Mouse (Mus musculus) cerebellum, adult 2 months (tissue): Measurements from ENCODE around the gene Cs. TPM values are rescaled to one million over a fixed set of nuclear protein-coding genes. Genes with fewer than 3 reads are reported as not detected.

Experiments used
- DNase-seq, 2 experiments: peaks; one replicate each; pipeline ENCODE4 v3.0.0; 2021
- H3K27ac ChIP-seq: fragments of 200-500 bp; 2 replicates; pipeline ENCODE4 v1.5.1; 2012; ENCODE audit warnings: low read length, control low read depth, inconsistent platforms; ENCODE audit not compliant: insufficient read depth
- H3K27me3 ChIP-seq: fragments of 200-500 bp; 2 replicates; pipeline ENCODE4 v1.6.1; 2012; ENCODE audit warnings: inconsistent platforms, mild to moderate bottlenecking, low read length, moderate library complexity; ENCODE audit not compliant: control insufficient read depth, insufficient read depth
- H3K4me1 ChIP-seq: fragments of 200-500 bp; 2 replicates; pipeline ENCODE4 v1.6.1; 2011; ENCODE audit warnings: low read length; ENCODE audit not compliant: control insufficient read depth, insufficient read depth
- H3K4me3 ChIP-seq: fragments of 200-500 bp; replicated peaks from 2 replicates; pipeline ENCODE3; 2011; ENCODE audit warnings: mild to moderate bottlenecking, low read depth, low read length, control low read depth; ENCODE audit not compliant: insufficient read depth
- CTCF ChIP-seq: fragments of 200-500 bp; IDR thresholded peaks from 2 replicates; pipeline ENCODE4 v1.5.1; 2011; ENCODE audit warnings: low read depth, mild to moderate bottlenecking, control low read depth, low read length, moderate library complexity, borderline replicate concordance; ENCODE audit not compliant: insufficient read depth
- POLR2A ChIP-seq: fragments of 200-500 bp; IDR thresholded peaks from 2 replicates; pipeline ENCODE4 v1.6.1; 2011; ENCODE audit warnings: low read length, control low read depth, borderline replicate concordance; ENCODE audit not compliant: insufficient read depth
- WGBS: fragments of 180-500 bp; shearing (Covaris S2); methylation state at CpG from one replicate; pipeline ENCODE4 v1.1.7; 2018; 5-methylcytosine and 5-hydroxymethylcytosine counted together
- polyA plus RNA-seq: library from polyadenylated mRNA; depleted of rRNA; stranded (reverse); fragments of >200 nt; gene quantifications from 2 replicates; pipeline ENCODE4 v1.2.3, GENCODE M21; 2012

Cs gene
- polyA plus RNA-seq, 1 experiment, result 251 TPM

GRCm38 (mm10) chr10:128377940-128378448 lies 40.5 kb downstream of the Cs start:
- Histone ChIP-seq H3K4me3 (peak overlapping the region; percentile 95), H3K27me3 (no peaks in the 10 kb centered on the region), H3K4me1 (peaks cover 15% of the 10 kb centered on the region), H3K27ac (peak overlapping the region; percentile 45; the same call in 1 of the 2 replicates)
- no peak for DNase-seq
- WGBS, result 32% methylated on average over 14 of the region's 14 CpGs
- TF ChIP-seq POLR2A (no peak), CTCF (no peak)

- no peak for TF ChIP-seq CTCF
- no peak for TF ChIP-seq POLR2A
- no peaks in the 10 kb centered on the region for H3K27me3 ChIP-seq
- H3K27ac ChIP-seq, result peak overlapping the region; percentile 45; the same call in 1 of the 2 replicates
- peak in 1 of 2 experiments; percentile 51 for DNase-seq
- 17% methylated on average over 3 of the region's 3 CpGs for WGBS
- peak overlapping the region; percentile 15 for H3K4me3 ChIP-seq
- H3K4me1 ChIP-seq, result peaks cover 15% of the 10 kb centered on the region
These were observed 40.9 kb downstream of the Cs start for GRCm38 (mm10) chr10:128378462-128378861.

GRCm38 (mm10) chr10:128379260-128379659 lies 41.7 kb downstream of the Cs start:
- peaks cover 15% of the 10 kb centered on the region for H3K4me1 ChIP-seq
- no peak overlapping the region for H3K4me3 ChIP-seq
- no peak overlapping the region for H3K27ac ChIP-seq
- no peaks in the 10 kb centered on the region for H3K27me3 ChIP-seq
- no peak for TF ChIP-seq POLR2A
- TF ChIP-seq CTCF, result no peak
- DNase-seq, result peak in 1 of 2 experiments; percentile 41
- 17% methylated on average over 7 of the region's 7 CpGs for WGBS

- TF ChIP-seq POLR2A (no peak), CTCF (no peak)
- no peak for DNase-seq
- Histone ChIP-seq H3K27ac (no peak overlapping the region), H3K4me1 (peaks cover 15% of the 10 kb centered on the region), H3K27me3 (no peaks in the 10 kb centered on the region), H3K4me3 (no peak overlapping the region)
- 90% methylated on average over 5 of the region's 5 CpGs for WGBS
These were observed 43.0 kb downstream of the Cs start for GRCm38 (mm10) chr10:128380565-128380964.

- DNase-seq, result no peak
- TF ChIP-seq CTCF, result no peak
- TF ChIP-seq POLR2A, result no peak
- Histone ChIP-seq H3K27me3 (no peaks in the 10 kb centered on the region), H3K4me1 (peaks cover 11% of the 10 kb centered on the region), H3K4me3 (no peak overlapping the region), H3K27ac (no peak overlapping the region)
- WGBS, result 87% methylated on average over 8 of the region's 8 CpGs
These were observed 44.9 kb downstream of the Cs start for GRCm38 (mm10) chr10:128382482-128382881.

GRCm38 (mm10) chr10:128385902-128386301 lies 48.4 kb downstream of the Cs start:
- TF ChIP-seq POLR2A (no peak), CTCF (no peak)

GRCm38 (mm10) chr10:128388941-128389340 lies 51.4 kb downstream of the Cs start:
- DNase-seq, result peak in 1 of 2 experiments; percentile 47
- 32% methylated on average over 14 of the region's 14 CpGs for WGBS
- Histone ChIP-seq H3K27me3 (no peaks in the 10 kb centered on the region), H3K27ac (no peak overlapping the region), H3K4me1 (peaks cover 22% of the 10 kb centered on the region), H3K4me3 (no peak overlapping the region)
- TF ChIP-seq POLR2A (no peak), CTCF (no peak)

More at GRCm38 (mm10) chr10:128385902-128386301, 48.4 kb downstream of the Cs start:
- Histone ChIP-seq H3K4me3 (no peak overlapping the region), H3K27ac (no peak overlapping the region), H3K27me3 (no peaks in the 10 kb centered on the region), H3K4me1 (peaks cover 22% of the 10 kb centered on the region)
- WGBS, result 89% methylated on average over 7 of the region's 7 CpGs
- DNase-seq, result no peak

- no peak for TF ChIP-seq CTCF
- TF ChIP-seq POLR2A, result no peak
- WGBS, result 43% methylated on average over 6 of the region's 6 CpGs
- Histone ChIP-seq H3K27ac (no peak overlapping the region), H3K27me3 (no peaks in the 10 kb centered on the region), H3K4me1 (peaks cover 22% of the 10 kb centered on the region), H3K4me3 (no peak overlapping the region)
- no peak for DNase-seq
These were observed 52.0 kb downstream of the Cs start for GRCm38 (mm10) chr10:128389570-128389969.

GRCm38 (mm10) chr10:128390366-128390765 lies 52.8 kb downstream of the Cs start:
- 41% methylated on average over 12 of the region's 12 CpGs for WGBS
- H3K27me3 ChIP-seq, result no peaks in the 10 kb centered on the region
- H3K4me3 ChIP-seq, result no peak overlapping the region
- TF ChIP-seq CTCF (no peak), POLR2A (no peak)
- peaks cover 22% of the 10 kb centered on the region for H3K4me1 ChIP-seq
- no peak for DNase-seq
- no peak overlapping the region for H3K27ac ChIP-seq
